Mouse (Mus musculus): ENCODE measurements around the gene Fstl4. TPM values are rescaled to one million over a fixed set of nuclear protein-coding genes. Genes with fewer than 3 reads are reported as not detected.

The Fstl4 gene
- polyA plus RNA-seq, 1 experiment from 2014 or later = 7.3 TPM

GRCm38 (mm10) chr11:52954995-52955394, 190.6 kb downstream of the Fstl4 start:
- 84% methylated on average over 3 of the region's 3 CpGs for WGBS
- DNase-seq (ENCODE audit: low spot score) = no peak
- no peak overlapping the region for H3K27ac ChIP-seq
- no peak overlapping the region for H3K4me3 ChIP-seq
- no peaks in the 10 kb centered on the region for H3K36me3 ChIP-seq
- H3K9me3 ChIP-seq = no peaks in the 10 kb centered on the region
- H3K27me3 ChIP-seq (ENCODE audit: insufficient read depth, poor library complexity, severe bottlenecking) = no peaks in the 10 kb centered on the region
- peaks cover 4% of the 10 kb centered on the region; the same call in 1 of the 2 replicates for H3K4me1 ChIP-seq

DNA sequence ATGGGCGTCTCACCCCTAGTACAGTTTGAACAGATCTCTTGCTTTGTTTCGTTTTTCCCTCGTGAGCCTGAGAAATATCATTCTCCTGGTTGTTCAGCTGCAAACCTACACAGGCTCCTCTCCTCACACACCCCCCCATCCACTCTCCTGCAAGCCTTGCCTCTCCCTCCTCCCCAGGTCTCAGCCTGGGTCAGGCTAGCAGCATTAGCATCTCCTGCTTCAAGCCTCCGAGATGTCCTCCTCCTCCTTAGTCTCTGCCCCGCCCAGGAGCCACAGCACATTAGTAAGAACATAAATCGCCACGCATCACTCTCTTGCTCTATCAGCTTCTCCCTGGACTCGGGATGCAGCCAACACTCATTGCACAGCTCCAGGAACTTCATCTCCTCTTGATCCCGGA, 204.4 kb downstream of the Fstl4 start:
- Histone ChIP-seq H3K4me1 (peaks cover 10% of the 10 kb centered on the region), H3K9me3 (no peaks in the 10 kb centered on the region), H3K27me3 (ENCODE audit: insufficient read depth, poor library complexity, severe bottlenecking) (no peaks in the 10 kb centered on the region), H3K36me3 (no peaks in the 10 kb centered on the region), H3K4me3 (no peak overlapping the region), H3K27ac (no peak overlapping the region)
- 83% methylated on average over 9 of the region's 9 CpGs for WGBS
- no peak for DNase-seq (ENCODE audit: low spot score)

DNA sequence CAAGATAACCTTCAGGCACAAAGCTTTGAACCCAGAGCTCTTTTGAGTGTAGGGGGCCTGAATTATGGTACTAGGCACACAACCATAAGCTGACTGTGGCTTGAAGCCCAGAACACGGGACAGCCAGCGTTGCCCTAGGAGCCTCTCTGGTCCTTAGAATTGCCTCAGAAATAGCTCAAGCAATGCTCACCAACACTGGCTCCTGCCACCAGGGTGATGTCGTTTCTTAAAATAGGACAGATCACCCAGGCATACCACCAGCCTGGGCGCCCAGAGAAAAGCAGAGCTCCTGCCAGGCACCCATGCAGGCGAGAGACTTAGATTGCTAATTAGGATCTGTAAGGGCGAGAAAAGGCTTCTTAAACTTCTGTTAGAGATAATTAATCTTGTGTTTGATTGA, 206.0 kb downstream of the Fstl4 start:
- no peaks in the 10 kb centered on the region for H3K27me3 ChIP-seq (ENCODE audit: insufficient read depth, poor library complexity, severe bottlenecking)
- no peak for DNase-seq (ENCODE audit: low spot score)
- H3K36me3 ChIP-seq = no peaks in the 10 kb centered on the region
- H3K27ac ChIP-seq = no peak overlapping the region
- no peak overlapping the region for H3K4me3 ChIP-seq
- 51% methylated on average over 6 of the region's 6 CpGs for WGBS
- no peaks in the 10 kb centered on the region for H3K9me3 ChIP-seq
- H3K4me1 ChIP-seq = peaks cover 15% of the 10 kb centered on the region

- Histone ChIP-seq H3K4me1 (no peaks in the 10 kb centered on the region), H3K27ac (no peak overlapping the region), H3K9me3 (no peaks in the 10 kb centered on the region), H3K36me3 (no peaks in the 10 kb centered on the region), H3K27me3 (ENCODE audit: insufficient read depth, poor library complexity, severe bottlenecking) (no peaks in the 10 kb centered on the region), H3K4me3 (no peak overlapping the region)
- 82% methylated on average over 8 of the region's 8 CpGs for WGBS
- no peak for DNase-seq (ENCODE audit: low spot score)
These were observed 222.6 kb downstream of the Fstl4 start for GRCm38 (mm10) chr11:52986986-52987385.

GRCm38 (mm10) chr11:52994688-52995087, 230.3 kb downstream of the Fstl4 start:
- Histone ChIP-seq H3K4me1 (0 out of 2 replicates have a peak, but pooled peaks cover 4% of the 10 kb centered on the region), H3K36me3 (no peaks in the 10 kb centered on the region), H3K9me3 (no peaks in the 10 kb centered on the region; the same call in 1 of the 2 replicates), H3K27ac (no peak overlapping the region), H3K4me3 (no peak overlapping the region), H3K27me3 (ENCODE audit: insufficient read depth, poor library complexity, severe bottlenecking) (no peaks in the 10 kb centered on the region)
- 84% methylated on average over 5 of the region's 5 CpGs for WGBS
- DNase-seq (ENCODE audit: low spot score) = no peak

DNA sequence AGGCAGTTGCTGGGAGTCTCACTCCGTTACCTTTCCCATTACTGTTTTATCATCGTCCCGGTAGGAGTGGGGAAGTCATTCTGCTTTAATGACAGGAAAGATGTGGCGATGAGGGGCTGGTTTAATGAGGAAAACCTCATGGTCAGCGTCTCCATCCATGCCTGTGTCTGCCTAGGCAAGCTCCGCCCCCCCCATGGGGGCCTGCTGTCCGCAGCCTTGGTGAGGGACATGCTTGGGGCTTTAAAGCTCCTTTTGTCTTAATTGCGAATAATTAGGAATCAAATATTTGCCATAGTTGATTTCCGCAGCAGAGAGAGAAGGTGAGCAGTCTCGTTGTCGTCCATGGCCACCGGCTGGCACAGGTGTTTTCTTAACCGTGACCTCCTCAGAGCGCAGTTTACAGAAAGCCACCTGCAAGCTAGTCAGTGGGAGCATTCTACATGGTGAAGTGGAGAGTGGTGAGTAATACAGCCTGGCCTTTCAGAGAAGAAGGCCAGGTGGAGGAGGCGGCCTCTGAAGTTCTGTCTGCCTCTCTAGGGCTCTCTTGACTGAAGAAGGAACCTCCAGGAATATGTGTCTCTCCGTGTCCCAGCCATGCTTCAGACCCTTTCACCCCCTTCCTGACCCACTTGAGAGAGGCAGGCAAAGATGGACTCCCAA, 232.1 kb downstream of the Fstl4 start:
- H3K27me3 ChIP-seq (ENCODE audit: insufficient read depth, poor library complexity, severe bottlenecking) = no peaks in the 10 kb centered on the region
- peak; percentile 56 for DNase-seq (ENCODE audit: low spot score)
- H3K27ac ChIP-seq = no peak overlapping the region
- H3K4me3 ChIP-seq = no peak overlapping the region
- H3K36me3 ChIP-seq = no peaks in the 10 kb centered on the region
- 0 out of 2 replicates have a peak, but pooled peaks cover 4% of the 10 kb centered on the region for H3K4me1 ChIP-seq
- WGBS = 84% methylated on average over 16 of the region's 16 CpGs
- H3K9me3 ChIP-seq = no peaks in the 10 kb centered on the region; the same call in 1 of the 2 replicates

DNA sequence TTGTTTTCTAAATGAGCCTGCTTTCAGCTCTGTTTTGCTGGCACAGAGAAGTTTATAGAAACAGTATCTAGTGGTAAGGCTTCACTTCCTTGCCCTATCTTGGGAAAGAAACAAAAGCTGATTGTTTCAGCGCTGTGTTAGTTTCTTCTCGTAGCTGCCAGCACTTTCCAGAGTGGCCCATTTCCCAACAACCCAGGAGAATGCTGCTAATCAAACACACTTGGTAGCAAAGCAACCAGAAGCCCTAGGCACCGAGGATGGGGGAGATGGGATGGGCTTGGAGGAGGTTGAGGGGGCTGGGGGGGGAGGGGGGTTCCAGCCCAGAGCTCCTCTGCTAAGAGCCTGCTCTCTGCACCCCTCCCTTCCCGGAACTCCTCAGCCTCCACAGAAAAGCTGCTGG, 233.0 kb downstream of the Fstl4 start:
- Histone ChIP-seq H3K4me1 (0 out of 2 replicates have a peak, but pooled peaks cover 4% of the 10 kb centered on the region), H3K27ac (no peak overlapping the region), H3K36me3 (no peaks in the 10 kb centered on the region), H3K4me3 (no peak overlapping the region), H3K9me3 (no peaks in the 10 kb centered on the region; the same call in 1 of the 2 replicates), H3K27me3 (ENCODE audit: insufficient read depth, poor library complexity, severe bottlenecking) (no peaks in the 10 kb centered on the region)
- DNase-seq (ENCODE audit: low spot score) = no peak
- 30% methylated on average over 4 of the region's 4 CpGs for WGBS

- Histone ChIP-seq H3K4me1 (0 out of 2 replicates have a peak, but pooled peaks cover 10% of the 10 kb centered on the region), H3K9me3 (no peaks in the 10 kb centered on the region; the same call in 1 of the 2 replicates), H3K27me3 (ENCODE audit: insufficient read depth, poor library complexity, severe bottlenecking) (no peaks in the 10 kb centered on the region), H3K36me3 (no peaks in the 10 kb centered on the region), H3K4me3 (no peak overlapping the region), H3K27ac (no peak overlapping the region)
- WGBS = 88% methylated on average over 11 of the region's 11 CpGs
- DNase-seq (ENCODE audit: low spot score) = peak; percentile 58
These were observed 235.8 kb downstream of the Fstl4 start for GRCm38 (mm10) chr11:53000226-53000625.

- WGBS = 57% methylated on average over 7 of the region's 7 CpGs
- no peak for DNase-seq (ENCODE audit: low spot score)
- Histone ChIP-seq H3K27me3 (ENCODE audit: insufficient read depth, poor library complexity, severe bottlenecking) (no peaks in the 10 kb centered on the region), H3K4me3 (no peak overlapping the region), H3K36me3 (no peaks in the 10 kb centered on the region), H3K27ac (no peak overlapping the region), H3K4me1 (0 out of 2 replicates have a peak, but pooled peaks cover 7% of the 10 kb centered on the region), H3K9me3 (no peaks in the 10 kb centered on the region; the same call in 1 of the 2 replicates)
These were observed 238.9 kb downstream of the Fstl4 start for GRCm38 (mm10) chr11:53003361-53003760.

- Histone ChIP-seq H3K27ac (no peak overlapping the region), H3K4me1 (0 out of 2 replicates have a peak, but pooled peaks cover 8% of the 10 kb centered on the region), H3K27me3 (ENCODE audit: insufficient read depth, poor library complexity, severe bottlenecking) (no peaks in the 10 kb centered on the region), H3K9me3 (no peaks in the 10 kb centered on the region), H3K36me3 (no peaks in the 10 kb centered on the region), H3K4me3 (no peak overlapping the region)
- DNase-seq (ENCODE audit: low spot score) = peak; percentile 13
- 84% methylated on average over 9 of the region's 9 CpGs for WGBS
These were observed 239.4 kb downstream of the Fstl4 start for GRCm38 (mm10) chr11:53003811-53004210.

DNA sequence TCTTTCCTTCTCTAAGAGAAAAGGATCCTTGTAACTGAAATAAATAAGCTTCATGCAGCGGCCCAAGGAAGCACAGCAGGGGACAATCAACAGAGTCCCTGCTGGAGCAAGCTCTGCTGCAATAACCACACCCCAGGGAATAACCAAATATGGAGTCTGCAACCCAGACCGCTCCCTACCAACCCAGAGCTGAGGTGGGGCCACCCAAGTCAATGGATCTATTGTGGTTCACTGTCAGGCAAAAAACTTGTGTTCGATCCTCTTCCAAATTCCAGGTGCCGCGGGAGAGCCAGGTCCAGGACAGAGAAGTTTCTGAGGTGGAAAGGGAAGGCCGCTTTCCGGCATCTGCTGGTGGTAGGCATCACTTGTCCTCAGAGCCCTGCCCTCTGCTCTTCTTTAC, 245.2 kb downstream of the Fstl4 start:
- Histone ChIP-seq H3K4me1 (peaks cover 7% of the 10 kb centered on the region; the same call in 1 of the 2 replicates), H3K4me3 (no peak overlapping the region), H3K36me3 (no peaks in the 10 kb centered on the region), H3K9me3 (no peaks in the 10 kb centered on the region), H3K27me3 (ENCODE audit: insufficient read depth, poor library complexity, severe bottlenecking) (no peaks in the 10 kb centered on the region), H3K27ac (no peak overlapping the region)
- peak; percentile 60 for DNase-seq (ENCODE audit: low spot score)
- 46% methylated on average over 7 of the region's 7 CpGs for WGBS

GRCm38 (mm10) chr11:53011996-53012505, 247.6 kb downstream of the Fstl4 start:
- no peak overlapping the region for H3K4me3 ChIP-seq
- H3K36me3 ChIP-seq = no peaks in the 10 kb centered on the region
- no peak for DNase-seq (ENCODE audit: low spot score)
- no peak overlapping the region for H3K27ac ChIP-seq
- H3K27me3 ChIP-seq (ENCODE audit: insufficient read depth, poor library complexity, severe bottlenecking) = no peaks in the 10 kb centered on the region
- WGBS = 76% methylated on average over 6 of the region's 6 CpGs
- peaks cover 7% of the 10 kb centered on the region; the same call in 1 of the 2 replicates for H3K4me1 ChIP-seq
- H3K9me3 ChIP-seq = no peaks in the 10 kb centered on the region

GRCm38 (mm10) chr11:53013906-53014305, 249.5 kb downstream of the Fstl4 start:
- Histone ChIP-seq H3K9me3 (no peaks in the 10 kb centered on the region), H3K36me3 (no peaks in the 10 kb centered on the region), H3K4me1 (peaks cover 4% of the 10 kb centered on the region; the same call in 1 of the 2 replicates), H3K27me3 (ENCODE audit: insufficient read depth, poor library complexity, severe bottlenecking) (no peaks in the 10 kb centered on the region), H3K4me3 (no peak overlapping the region), H3K27ac (no peak overlapping the region)
- WGBS = 78% methylated on average over 5 of the region's 5 CpGs
- no peak for DNase-seq (ENCODE audit: low spot score)
